Mouse (Mus musculus): ENCODE results near the gene Htra1. TPM values are rescaled to one million over a fixed set of nuclear protein-coding genes. Genes with fewer than 3 reads are reported as not detected.

Gene Htra1
- polyA plus RNA-seq, 1 experiment from 2014 or later: 5.7 TPM

DNA sequence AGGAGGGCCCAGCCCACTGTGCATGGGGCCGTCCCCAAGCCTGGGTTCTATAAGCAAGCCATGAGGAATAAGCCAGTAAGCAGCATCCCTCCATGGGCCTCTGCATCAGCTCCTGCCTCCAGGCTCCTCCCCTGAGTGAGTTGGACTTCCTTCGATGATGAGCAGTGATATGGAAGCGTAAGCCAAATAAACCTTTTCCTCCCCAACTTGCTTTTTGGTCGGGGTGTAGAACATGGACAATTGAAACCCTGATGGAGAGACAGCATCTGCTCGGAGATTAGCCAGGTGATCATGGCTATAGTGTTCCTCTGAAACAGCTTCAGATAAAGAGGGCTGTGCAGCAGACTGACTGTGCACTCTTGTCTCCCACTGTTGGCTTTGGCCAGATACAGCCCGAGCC lies 32.0 kb downstream of the Htra1 start:
- 93% methylated on average over 6 of the region's 6 CpGs for WGBS
- no peaks in the 10 kb centered on the region for H3K9me3 ChIP-seq (ENCODE audit: control insufficient read depth, low read length)
- no peaks in the 10 kb centered on the region for H3K36me3 ChIP-seq (ENCODE audit: control insufficient read depth, insufficient read depth, low read length)
- no peak for ATAC-seq (ENCODE audit: low read depth)
- no peak overlapping the region for H3K27ac ChIP-seq (ENCODE audit: low read depth, low read length)
- no peaks in the 10 kb centered on the region for H3K27me3 ChIP-seq (ENCODE audit: control insufficient read depth, insufficient read depth, low read length)
- H3K9ac ChIP-seq (replicated peaks; ENCODE audit: low read depth, low read length): no peak overlapping the region
- H3K4me3 ChIP-seq (ENCODE audit: low read depth, low read length): no peak overlapping the region
- H3K4me2 ChIP-seq (ENCODE audit: low read depth, low read length): no peak overlapping the region
- H3K4me1 ChIP-seq (ENCODE audit: control insufficient read depth, insufficient read depth, low read length): no peaks in the 10 kb centered on the region

DNA sequence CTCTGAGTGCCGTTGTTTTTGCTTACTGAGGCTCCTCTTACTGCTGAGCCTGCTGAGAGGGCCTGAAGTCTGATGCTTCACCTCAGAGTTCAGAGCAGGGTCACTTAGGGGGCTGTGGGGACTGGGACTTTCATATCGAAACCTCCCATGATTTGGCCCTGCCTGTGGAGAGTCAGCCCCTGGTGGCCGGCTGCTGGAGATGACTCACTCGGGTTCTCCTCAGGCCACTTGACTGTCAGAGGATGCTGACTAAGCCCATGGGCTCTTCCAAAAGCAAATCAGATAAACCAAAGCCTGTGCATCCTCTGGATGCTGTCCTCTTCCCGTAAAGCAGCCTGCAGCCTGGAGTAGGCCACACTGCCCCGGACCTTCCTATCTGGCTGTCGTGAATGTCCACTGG lies 32.6 kb downstream of the Htra1 start:
- Histone ChIP-seq H3K27me3 (ENCODE audit: control insufficient read depth, insufficient read depth, low read length) (no peaks in the 10 kb centered on the region), H3K9ac (replicated peaks; ENCODE audit: low read depth, low read length) (no peak overlapping the region), H3K4me3 (ENCODE audit: low read depth, low read length) (no peak overlapping the region), H3K9me3 (ENCODE audit: control insufficient read depth, low read length) (no peaks in the 10 kb centered on the region), H3K4me2 (ENCODE audit: low read depth, low read length) (no peak overlapping the region), H3K27ac (ENCODE audit: low read depth, low read length) (no peak overlapping the region), H3K36me3 (ENCODE audit: control insufficient read depth, insufficient read depth, low read length) (no peaks in the 10 kb centered on the region), H3K4me1 (ENCODE audit: control insufficient read depth, insufficient read depth, low read length) (no peaks in the 10 kb centered on the region)
- no peak for ATAC-seq (ENCODE audit: low read depth)
- 74% methylated on average over 7 of the region's 7 CpGs for WGBS

DNA sequence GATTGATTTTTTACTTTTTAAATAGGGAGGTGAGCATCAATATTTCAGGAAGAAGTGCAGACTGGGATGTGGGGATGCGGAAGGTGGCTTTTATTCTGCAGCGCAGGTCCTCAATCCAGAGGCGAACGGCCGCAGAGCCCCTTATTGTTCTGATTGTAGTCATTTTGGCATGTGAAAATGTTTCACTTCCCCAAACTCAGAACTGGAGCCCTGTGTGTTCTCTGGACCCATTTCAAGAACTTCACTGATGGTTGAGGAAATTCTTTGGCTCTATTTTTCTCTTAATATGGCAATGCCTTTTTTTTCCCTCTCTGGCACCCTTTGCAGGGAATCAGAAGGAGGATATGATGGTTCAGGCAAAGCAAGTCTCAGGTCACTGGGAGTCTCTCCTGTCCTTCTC lies 33.2 kb downstream of the Htra1 start:
- no peaks in the 10 kb centered on the region for H3K36me3 ChIP-seq (ENCODE audit: control insufficient read depth, insufficient read depth, low read length)
- no peak for ATAC-seq (ENCODE audit: low read depth)
- H3K4me2 ChIP-seq (ENCODE audit: low read depth, low read length): no peak overlapping the region
- no peaks in the 10 kb centered on the region for H3K9me3 ChIP-seq (ENCODE audit: control insufficient read depth, low read length)
- H3K9ac ChIP-seq (replicated peaks; ENCODE audit: low read depth, low read length): no peak overlapping the region
- 82% methylated on average over 5 of the region's 5 CpGs for WGBS
- H3K4me3 ChIP-seq (ENCODE audit: low read depth, low read length): no peak overlapping the region
- no peaks in the 10 kb centered on the region for H3K4me1 ChIP-seq (ENCODE audit: control insufficient read depth, insufficient read depth, low read length)
- H3K27me3 ChIP-seq (ENCODE audit: control insufficient read depth, insufficient read depth, low read length): no peaks in the 10 kb centered on the region
- H3K27ac ChIP-seq (ENCODE audit: low read depth, low read length): no peak overlapping the region

DNA sequence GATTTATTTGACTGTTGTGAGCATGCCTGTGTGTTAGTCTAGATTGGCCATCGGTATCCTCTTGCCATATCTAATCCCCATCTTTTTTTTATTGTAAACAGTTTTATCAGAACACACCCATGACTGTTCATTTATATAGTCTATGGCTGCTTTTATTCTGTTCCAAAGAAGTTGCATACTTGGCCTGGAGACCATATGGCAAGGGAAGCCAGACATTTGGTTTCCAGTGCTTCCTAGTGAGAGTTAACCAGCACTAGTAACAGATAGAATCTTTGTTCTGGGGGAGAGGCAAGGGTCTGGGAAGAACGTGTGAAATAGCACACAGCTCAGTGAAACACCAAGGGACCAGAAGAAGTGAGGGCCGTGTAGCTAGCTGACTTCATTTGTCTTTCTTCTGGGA lies 33.6 kb downstream of the Htra1 start:
- H3K4me2 ChIP-seq (ENCODE audit: low read depth, low read length): no peak overlapping the region
- H3K4me3 ChIP-seq (ENCODE audit: low read depth, low read length): no peak overlapping the region
- H3K9ac ChIP-seq (replicated peaks; ENCODE audit: low read depth, low read length): no peak overlapping the region
- H3K9me3 ChIP-seq (ENCODE audit: control insufficient read depth, low read length): no peaks in the 10 kb centered on the region
- 73% methylated on average over 3 of the region's 3 CpGs for WGBS
- H3K27me3 ChIP-seq (ENCODE audit: control insufficient read depth, insufficient read depth, low read length): no peaks in the 10 kb centered on the region
- H3K27ac ChIP-seq (ENCODE audit: low read depth, low read length): no peak overlapping the region
- ATAC-seq (ENCODE audit: low read depth): no peak
- H3K4me1 ChIP-seq (ENCODE audit: control insufficient read depth, insufficient read depth, low read length): no peaks in the 10 kb centered on the region
- H3K36me3 ChIP-seq (ENCODE audit: control insufficient read depth, insufficient read depth, low read length): no peaks in the 10 kb centered on the region

DNA sequence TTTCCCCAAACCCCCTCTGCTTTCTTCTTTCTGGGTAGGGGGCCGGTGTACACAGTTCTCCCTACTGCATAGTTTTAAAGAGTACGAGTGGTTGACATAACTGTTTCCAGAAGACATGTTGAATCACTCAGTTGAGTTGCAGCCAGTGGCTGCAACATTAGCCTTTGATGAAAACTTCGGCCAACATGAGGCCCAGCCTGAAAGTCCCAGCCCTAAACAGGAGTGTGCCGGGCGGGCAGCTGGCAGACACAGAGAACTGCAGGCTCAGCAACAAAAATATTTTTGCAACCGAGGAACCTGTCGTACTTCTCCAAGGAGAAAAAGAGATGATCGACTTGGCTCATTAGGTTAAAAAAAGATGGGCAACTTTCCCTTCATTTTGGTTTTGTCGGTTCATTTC lies 36.9 kb downstream of the Htra1 start:
- ATAC-seq (ENCODE audit: low read depth): no peak
- H3K9ac ChIP-seq (replicated peaks; ENCODE audit: low read depth, low read length): no peak overlapping the region
- H3K4me2 ChIP-seq (ENCODE audit: low read depth, low read length): no peak overlapping the region
- H3K36me3 ChIP-seq (ENCODE audit: control insufficient read depth, insufficient read depth, low read length): no peaks in the 10 kb centered on the region
- no peak overlapping the region for H3K4me3 ChIP-seq (ENCODE audit: low read depth, low read length)
- no peaks in the 10 kb centered on the region for H3K9me3 ChIP-seq (ENCODE audit: control insufficient read depth, low read length)
- no peak overlapping the region for H3K27ac ChIP-seq (ENCODE audit: low read depth, low read length)
- no peaks in the 10 kb centered on the region for H3K27me3 ChIP-seq (ENCODE audit: control insufficient read depth, insufficient read depth, low read length)
- H3K4me1 ChIP-seq (ENCODE audit: control insufficient read depth, insufficient read depth, low read length): 0 out of 2 replicates have a peak, but pooled peaks cover 2% of the 10 kb centered on the region
- WGBS: 90% methylated on average over 9 of the region's 9 CpGs

DNA sequence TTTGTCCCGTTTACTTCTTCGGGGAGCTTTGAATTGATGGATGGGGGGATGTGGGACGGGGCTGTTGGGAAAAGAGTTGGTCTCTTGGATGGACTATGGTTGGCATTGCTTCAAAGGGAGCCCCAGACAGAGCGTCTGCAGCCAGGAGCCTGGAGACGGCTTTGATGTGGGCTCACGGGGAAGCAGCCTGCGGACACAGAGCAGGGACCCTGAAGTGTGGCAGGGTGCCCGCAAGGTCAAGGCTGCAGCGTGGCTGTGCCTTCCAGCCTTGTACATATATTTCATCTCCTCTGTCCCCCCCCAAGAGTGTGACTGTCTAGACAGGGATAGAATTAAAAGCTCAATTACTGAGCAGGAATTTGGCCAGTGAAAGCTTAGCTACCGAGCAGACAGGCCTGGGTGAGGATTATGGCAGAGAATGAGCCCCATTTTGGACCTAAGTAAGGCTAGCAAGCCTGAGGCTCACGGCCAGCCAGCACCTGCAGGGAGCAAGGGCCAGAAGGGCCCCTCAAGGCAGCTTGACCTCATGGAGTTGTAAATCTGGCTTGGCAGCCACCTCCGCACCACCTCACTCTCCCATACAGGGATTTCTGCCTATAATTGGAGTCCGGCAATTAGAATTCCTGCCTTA lies 40.5 kb downstream of the Htra1 start:
- ATAC-seq (ENCODE audit: low read depth): no peak
- Histone ChIP-seq H3K36me3 (ENCODE audit: control insufficient read depth, insufficient read depth, low read length) (no peaks in the 10 kb centered on the region), H3K9me3 (ENCODE audit: control insufficient read depth, low read length) (no peaks in the 10 kb centered on the region), H3K27me3 (ENCODE audit: control insufficient read depth, insufficient read depth, low read length) (no peaks in the 10 kb centered on the region), H3K27ac (ENCODE audit: low read depth, low read length) (no peak overlapping the region), H3K4me1 (ENCODE audit: control insufficient read depth, insufficient read depth, low read length) (0 out of 2 replicates have a peak, but pooled peaks cover 2% of the 10 kb centered on the region), H3K4me2 (ENCODE audit: low read depth, low read length) (no peak overlapping the region), H3K4me3 (ENCODE audit: low read depth, low read length) (no peak overlapping the region), H3K9ac (replicated peaks; ENCODE audit: low read depth, low read length) (no peak overlapping the region)
- WGBS: 39% methylated on average over 13 of the region's 13 CpGs

DNA sequence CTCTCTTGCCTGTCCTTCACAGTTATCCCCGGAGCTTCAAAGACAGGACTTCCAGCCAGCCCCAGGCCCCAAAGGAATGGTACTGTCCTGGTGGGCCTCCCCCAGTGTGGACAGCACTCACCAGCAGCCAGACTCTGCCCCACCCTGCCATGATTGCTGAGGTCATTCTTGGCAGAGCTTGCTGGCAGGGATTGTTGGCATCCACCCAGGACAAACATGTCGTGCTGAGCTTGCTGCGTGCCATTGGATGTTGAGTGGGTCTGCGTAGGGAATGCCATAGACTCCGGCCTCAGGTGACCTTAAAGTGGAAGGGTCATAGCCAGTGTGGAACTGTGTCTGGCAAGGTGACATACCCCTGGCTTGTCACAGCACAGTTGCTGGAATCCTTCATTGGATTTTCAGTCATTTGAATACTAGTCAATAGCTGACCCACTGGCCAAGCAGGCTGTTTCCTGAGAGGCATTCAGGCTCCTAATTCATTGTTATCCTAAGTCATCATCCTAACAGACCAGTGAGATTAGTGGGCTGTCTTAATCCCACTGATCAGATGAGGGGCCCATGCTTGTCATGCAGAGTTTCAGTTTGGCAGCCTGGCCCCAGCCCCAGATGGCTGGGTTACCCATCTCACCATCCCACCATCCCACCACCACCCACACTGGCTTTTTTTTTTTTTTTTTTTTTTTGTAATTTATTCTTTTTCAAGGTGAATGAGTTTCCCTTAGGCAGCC lies 42.0 kb downstream of the Htra1 start:
- Histone ChIP-seq H3K9ac (replicated peaks; ENCODE audit: low read depth, low read length) (no peak overlapping the region), H3K27ac (ENCODE audit: low read depth, low read length) (no peak overlapping the region), H3K36me3 (ENCODE audit: control insufficient read depth, insufficient read depth, low read length) (no peaks in the 10 kb centered on the region), H3K4me3 (ENCODE audit: low read depth, low read length) (no peak overlapping the region), H3K27me3 (ENCODE audit: control insufficient read depth, insufficient read depth, low read length) (no peaks in the 10 kb centered on the region), H3K4me2 (ENCODE audit: low read depth, low read length) (no peak overlapping the region), H3K4me1 (ENCODE audit: control insufficient read depth, insufficient read depth, low read length) (0 out of 2 replicates have a peak, but pooled peaks cover 2% of the 10 kb centered on the region), H3K9me3 (ENCODE audit: control insufficient read depth, low read length) (no peaks in the 10 kb centered on the region)
- 56% methylated on average over 5 of the region's 5 CpGs for whole genome bisulfite sequencing
- peak; percentile 34; the same call in 1 of the 2 replicates for ATAC-seq (ENCODE audit: low read depth)

DNA sequence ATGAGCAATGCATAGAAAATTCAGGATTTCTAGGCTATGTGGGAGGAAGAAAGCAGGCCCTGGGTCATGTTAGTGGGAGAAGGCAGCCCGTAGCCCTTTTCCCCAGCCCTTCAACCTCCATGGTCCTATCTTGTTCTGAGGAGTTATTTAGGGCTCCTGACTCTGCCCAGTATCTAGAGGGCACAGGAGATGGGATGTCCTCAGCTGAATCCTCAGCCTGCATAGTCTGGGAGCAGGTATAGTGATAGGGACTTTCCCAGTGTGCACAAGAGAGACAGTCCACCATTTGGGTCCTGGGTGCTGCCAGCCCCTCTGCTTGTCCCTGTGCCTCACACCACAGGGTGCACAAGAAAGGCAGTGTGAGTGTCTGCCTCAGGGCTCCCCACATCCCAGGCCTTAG lies 42.6 kb downstream of the Htra1 start:
- no peak overlapping the region for H3K4me3 ChIP-seq (ENCODE audit: low read depth, low read length)
- H3K9me3 ChIP-seq (ENCODE audit: control insufficient read depth, low read length): no peaks in the 10 kb centered on the region
- no peaks in the 10 kb centered on the region for H3K36me3 ChIP-seq (ENCODE audit: control insufficient read depth, insufficient read depth, low read length)
- ATAC-seq (ENCODE audit: low read depth): no peak
- H3K27me3 ChIP-seq (ENCODE audit: control insufficient read depth, insufficient read depth, low read length): no peaks in the 10 kb centered on the region
- H3K4me2 ChIP-seq (ENCODE audit: low read depth, low read length): no peak overlapping the region
- 90% methylated on average over 1 of the region's 1 CpGs for WGBS
- no peak overlapping the region for H3K27ac ChIP-seq (ENCODE audit: low read depth, low read length)
- H3K9ac ChIP-seq (replicated peaks; ENCODE audit: low read depth, low read length): no peak overlapping the region
- 0 out of 2 replicates have a peak, but pooled peaks cover 2% of the 10 kb centered on the region for H3K4me1 ChIP-seq (ENCODE audit: control insufficient read depth, insufficient read depth, low read length)

DNA sequence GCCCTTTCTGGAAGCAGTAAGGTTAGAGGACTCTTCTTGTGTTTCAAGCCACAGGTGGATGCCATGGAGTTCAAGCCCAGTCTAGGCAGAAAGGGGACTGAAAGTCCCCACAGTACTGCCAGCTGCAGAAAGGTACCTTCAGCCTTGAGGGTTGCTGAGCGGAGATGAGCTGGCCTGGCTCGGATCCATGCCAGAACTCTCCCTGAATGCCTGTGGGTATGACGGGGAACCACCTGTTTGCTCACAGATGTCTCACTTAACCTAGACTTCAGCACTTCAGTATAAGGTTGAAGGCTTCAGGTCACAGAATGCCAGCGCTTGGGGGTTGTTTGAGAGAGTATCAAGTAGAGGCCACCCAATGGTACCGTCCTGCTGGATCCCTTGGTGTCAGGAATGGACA lies 44.2 kb downstream of the Htra1 start:
- Histone ChIP-seq H3K9me3 (ENCODE audit: control insufficient read depth, low read length) (no peaks in the 10 kb centered on the region), H3K4me1 (ENCODE audit: control insufficient read depth, insufficient read depth, low read length) (0 out of 2 replicates have a peak, but pooled peaks cover 2% of the 10 kb centered on the region), H3K4me2 (ENCODE audit: low read depth, low read length) (no peak overlapping the region), H3K9ac (replicated peaks; ENCODE audit: low read depth, low read length) (no peak overlapping the region), H3K4me3 (ENCODE audit: low read depth, low read length) (no peak overlapping the region), H3K27ac (ENCODE audit: low read depth, low read length) (no peak overlapping the region), H3K27me3 (ENCODE audit: control insufficient read depth, insufficient read depth, low read length) (no peaks in the 10 kb centered on the region), H3K36me3 (ENCODE audit: control insufficient read depth, insufficient read depth, low read length) (no peaks in the 10 kb centered on the region)
- 95% methylated on average over 5 of the region's 5 CpGs for WGBS
- no peak for ATAC-seq (ENCODE audit: low read depth)
